Mouse (Mus musculus): ENCODE data around the gene Pdcl2.

DNA sequence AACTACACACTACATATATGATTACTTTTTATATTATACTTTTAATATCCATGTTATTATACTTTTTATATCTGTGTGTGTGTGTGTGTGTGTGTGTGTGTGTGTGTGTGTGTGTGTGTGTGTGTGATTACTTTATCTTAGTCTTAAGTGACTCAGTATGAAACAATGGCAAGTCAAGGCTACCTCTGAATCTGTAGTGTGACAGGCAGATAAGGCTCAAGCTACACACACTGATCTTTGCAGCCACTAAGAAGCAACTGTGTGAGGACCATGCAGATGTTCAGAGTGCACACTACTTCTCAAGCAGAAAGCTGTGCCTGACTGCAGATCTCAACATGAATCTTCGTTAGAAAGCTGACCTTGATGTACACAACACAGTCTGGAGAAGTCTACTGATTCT is 47.1 kb downstream of the Pdcl2 start:
- TF ChIP-seq EP300 (IDR thresholded peaks at IDR 0.05; ENCODE audit: insufficient read depth, low read depth, low read length) (no peak), CTCF (IDR thresholded peaks at IDR 0.05; ENCODE audit: low read depth, low read length) (no peak)

Measured in ES-Bruce4 (cell line).